Mouse (Mus musculus) urinary bladder, postnatal 4 days (tissue): Measurements from ENCODE around the gene Lat2.
A peak's percentile ranks its signal among the peaks of the same experiment; 100 is the strongest.

ENCODE experiments used
- DNase-seq, 2 experiments: peaks; one replicate each; pipeline ENCODE4 v3.0.0; 2021 to 2022; ENCODE audit warnings: low spot score in 2 of 2

Gene Lat2

GRCm38 (mm10) chr5:134571730-134572507, 42.9 kb downstream of the Lat2 start:
- DNase-seq, result no peak

GRCm38 (mm10) chr5:134568964-134569491, 45.8 kb downstream of the Lat2 start:
- DNase-seq, result no peak

GRCm38 (mm10) chr5:134568030-134568429, 46.8 kb downstream of the Lat2 start:
- DNase-seq, result no peak

- no peak for DNase-seq
Measured at GRCm38 (mm10) chr5:134567445-134567844, 47.4 kb downstream of the Lat2 start.

- DNase-seq, result no peak
Measured at GRCm38 (mm10) chr5:134565696-134566095, 49.1 kb downstream of the Lat2 start.

GRCm38 (mm10) chr5:134564272-134564671, 50.6 kb downstream of the Lat2 start:
- no peak for DNase-seq

DNA sequence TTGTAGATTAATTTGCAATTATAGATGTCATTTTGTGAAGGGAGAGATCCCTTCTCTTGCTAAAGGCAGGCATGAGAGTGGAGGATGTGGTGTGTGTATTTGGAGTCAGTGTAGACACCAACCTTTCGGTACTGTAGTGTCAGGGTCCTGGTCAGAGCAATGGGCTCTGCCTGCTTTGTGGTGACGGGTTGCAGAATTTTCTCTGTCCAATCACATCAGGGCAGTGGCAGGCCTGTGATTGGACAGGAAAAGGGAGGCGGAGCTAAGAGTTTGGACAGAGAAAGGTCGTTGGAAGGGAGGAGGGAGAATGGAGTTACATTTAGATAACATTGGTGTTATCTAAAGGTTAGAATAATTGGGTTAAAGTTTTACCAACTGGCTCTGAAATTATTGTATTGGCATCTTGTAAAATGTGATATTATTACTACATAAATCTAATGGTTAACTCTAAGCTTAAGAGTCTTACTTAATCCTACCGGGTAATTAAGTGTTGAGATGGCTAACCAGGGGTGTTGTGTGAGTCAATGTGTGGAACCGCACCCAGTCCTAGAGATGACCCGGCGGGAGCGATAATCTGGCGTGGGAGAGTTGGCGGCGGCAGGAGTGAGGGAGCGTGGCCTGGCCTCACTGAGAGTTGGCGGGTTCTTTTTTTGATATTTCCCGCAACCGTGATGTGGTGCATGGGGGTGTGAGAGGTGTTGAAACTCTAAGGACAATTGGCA, 54.2 kb downstream of the Lat2 start:
- DNase-seq, result no peak

DNA sequence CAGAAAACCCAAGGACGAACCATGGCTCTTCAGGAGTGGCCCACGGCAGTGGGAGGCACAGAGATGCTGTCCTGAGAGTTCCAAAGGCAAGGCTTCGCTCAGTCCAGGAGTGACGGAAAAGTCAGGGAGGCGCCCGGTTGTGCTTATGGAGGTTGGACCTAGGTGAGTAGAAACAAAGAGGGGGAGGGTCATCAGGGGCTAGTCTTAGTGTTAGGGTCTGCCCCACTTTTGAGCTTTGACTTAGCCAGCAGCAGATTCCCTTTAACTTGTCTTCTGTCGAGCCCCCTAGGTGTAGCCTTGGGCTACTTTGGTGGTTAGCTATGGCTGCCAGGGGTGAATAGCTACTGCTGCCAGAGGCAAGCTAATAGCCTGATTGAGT, 54.8 kb downstream of the Lat2 start, which contains the start of gene Syna:
Syna (minus strand) TSS at position 101 of the 379 bp plus-strand sequence.
- DNase-seq, result no peak

DNA sequence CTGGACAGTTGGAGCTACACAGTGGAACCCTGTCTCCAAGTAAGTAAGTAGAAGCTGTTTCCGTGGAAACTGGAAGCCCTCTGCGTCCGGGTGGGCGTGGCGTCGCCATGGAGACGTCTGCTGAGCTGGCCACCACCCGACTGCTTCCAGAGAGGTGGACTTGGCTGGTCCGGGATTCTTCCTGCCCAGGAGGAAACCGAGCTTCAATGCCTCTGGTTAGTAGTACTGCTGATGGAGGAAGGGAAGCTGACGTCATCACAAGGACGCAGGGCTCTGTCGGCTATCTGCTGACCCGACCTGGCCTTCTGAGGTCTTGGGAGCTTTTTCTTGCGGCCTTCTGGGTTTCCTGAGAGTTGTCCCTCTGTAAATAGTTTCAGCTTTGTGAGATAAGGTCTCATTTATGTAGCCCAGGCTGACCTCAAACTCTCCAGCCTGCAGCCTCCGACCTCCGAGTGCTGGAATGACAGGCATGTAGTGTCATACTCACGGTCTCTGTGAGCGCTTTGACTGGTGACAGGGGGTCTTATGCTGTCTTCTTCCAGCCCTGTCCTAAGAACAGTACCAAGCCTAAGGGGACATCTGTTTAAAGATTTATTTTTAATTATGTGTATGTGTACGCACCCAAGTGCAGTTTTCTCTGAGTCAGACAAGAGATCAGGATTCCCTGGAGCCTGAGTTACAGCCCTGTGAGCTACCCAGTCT, 59.2 kb downstream of the Lat2 start:
- DNase-seq, result peak; percentile 55 to 72

GRCm38 (mm10) chr5:134553951-134554546, 60.8 kb downstream of the Lat2 start:
- DNase-seq, result no peak

GRCm38 (mm10) chr5:134552110-134552972, 62.5 kb downstream of the Lat2 start, which contains the start of gene Clip2:
Clip2 (minus strand) TSS chr5:134552434.
- peak; percentile 99 to 100 for DNase-seq

- DNase-seq, result no peak
Measured at GRCm38 (mm10) chr5:134551233-134552109, 63.4 kb downstream of the Lat2 start.

DNA sequence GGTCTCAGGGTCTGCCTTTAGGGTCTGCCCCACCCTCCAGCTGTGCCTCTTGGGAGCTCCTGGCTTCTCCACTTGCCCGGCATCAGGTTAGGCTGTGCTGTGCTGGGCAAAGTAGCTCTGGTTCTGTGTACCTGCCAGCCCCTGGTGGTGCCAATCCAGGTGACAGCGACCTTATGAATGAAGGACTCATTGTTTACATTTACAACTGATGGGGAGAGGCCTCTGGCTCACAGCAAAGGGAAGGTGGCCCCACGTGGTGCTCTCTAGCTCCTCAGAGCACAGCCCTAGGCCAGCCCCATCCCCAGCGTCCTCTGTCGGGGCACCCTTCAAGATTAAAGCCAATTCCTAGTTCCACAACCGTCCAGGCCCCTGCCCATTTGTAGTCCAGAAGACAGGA, 64.0 kb downstream of the Lat2 start:
- no peak for DNase-seq
